ENCODE assay signal across 15 mouse cellular contexts in genomic region chr10:13453200-13453990, GRCm38 (mm10). TPM values are rescaled to one million over a fixed set of nuclear protein-coding genes. Genes with fewer than 3 reads are reported as not detected.
DNase-seq lines count a peak whose midpoint lies in the region; ATAC-seq and TF ChIP-seq lines count a peak whose summit lies in the region.
"Had no signal": no experiment of that assay in that cellular context is flagged by ENCODE, and none has a peak within 500 bp of the region (broad histone marks: within the 10 kb centered on the region; RNA-seq: fewer than 3 reads in every experiment).

No protein-coding gene starts in this region.

- TF ChIP-seq POLR2A in bone marrow, adult 2 months (IDR thresholded peaks at IDR 0.05; ENCODE audit: borderline replicate concordance, control insufficient read depth, low read depth, low read length) = no peak

- H3K4me2 ChIP-seq in liver, embryonic 15.5 days = peak overlapping the region; percentile 18
- H3K4me2 ChIP-seq in midbrain, postnatal 0 days (ENCODE audit: low read depth, low read length, poor library complexity, severe bottlenecking) = no peak overlapping the region
- H3K4me2 ChIP-seq: forebrain, embryonic 15.5 days; heart, embryonic 15.5 days had no signal

- peak; percentile 28 for DNase-seq in cerebellum, adult 9-11 months
- no peak for DNase-seq in cerebellum, postnatal 14 days
- DNase-seq in kidney, postnatal 36 days = peak; percentile 40 to 47
- DNase-seq in kidney, postnatal 14 days = no peak
- DNase-seq in midbrain, postnatal 0 days (ENCODE audit: low spot score) = no peak
- no peak for DNase-seq in left cerebral cortex, adult 8-10 months (ENCODE audit: low spot score in 2 of 2)
- DNase-seq: adrenal gland, adult 2 months; B cell, adult 2 months; gastrocnemius, postnatal 36 days; lung, postnatal 10 days; thymus, postnatal 4 days had no signal

- ATAC-seq in liver, embryonic 15.5 days (ENCODE audit: insufficient read depth) = no peak
- no peak for ATAC-seq in midbrain, postnatal 0 days (ENCODE audit: low FRiP score)
- ATAC-seq: forebrain, embryonic 15.5 days had no signal

- H3K9ac ChIP-seq in liver, embryonic 15.5 days = no peak overlapping the region
- no peak overlapping the region for H3K9ac ChIP-seq in midbrain, postnatal 0 days (replicated peaks; ENCODE audit: low read length, poor library complexity, severe bottlenecking)
- H3K9ac ChIP-seq: forebrain, embryonic 15.5 days; heart, embryonic 15.5 days had no signal

- no peak overlapping the region for H3K27ac ChIP-seq in bone marrow, adult 2 months (ENCODE audit: control insufficient read depth, insufficient read depth, low read depth, low read length, poor library complexity)
- H3K27ac ChIP-seq in liver, embryonic 15.5 days (replicated peaks) = no peak overlapping the region
- no peak overlapping the region for H3K27ac ChIP-seq in midbrain, postnatal 0 days (ENCODE audit: low read depth, low read length)
- H3K27ac ChIP-seq: forebrain, embryonic 15.5 days; heart, embryonic 15.5 days had no signal

- no peaks in the 10 kb centered on the region for H3K36me3 ChIP-seq in liver, embryonic 15.5 days (replicated peaks)
- no peaks in the 10 kb centered on the region for H3K36me3 ChIP-seq in midbrain, postnatal 0 days (ENCODE audit: insufficient read depth, low read length)
- H3K36me3 ChIP-seq: forebrain, embryonic 15.5 days; heart, embryonic 15.5 days had no signal

- H3K9me3 ChIP-seq in liver, embryonic 15.5 days (replicated peaks) = no peaks in the 10 kb centered on the region
- H3K9me3 ChIP-seq in midbrain, postnatal 0 days (ENCODE audit: low read length) = no peaks in the 10 kb centered on the region
- H3K9me3 ChIP-seq: forebrain, embryonic 15.5 days; heart, embryonic 15.5 days had no signal

- peak overlapping the region; percentile 44 for H3K4me3 ChIP-seq in bone marrow, adult 2 months (replicated peaks; ENCODE audit: control insufficient read depth, low read depth, low read length)
- no peak overlapping the region for H3K4me3 ChIP-seq in liver, embryonic 15.5 days (replicated peaks)
- H3K4me3 ChIP-seq in midbrain, postnatal 0 days (ENCODE audit: low read depth, low read length) = no peak overlapping the region
- H3K4me3 ChIP-seq: forebrain, embryonic 15.5 days; heart, embryonic 15.5 days had no signal

- WGBS in bone marrow, adult 2 months = 6% methylated on average over 13 of the region's 13 CpGs
- 13% methylated on average over 13 of the region's 13 CpGs for WGBS in liver, embryonic 15.5 days (ENCODE audit: insufficient replicate concordance)
- WGBS in midbrain, postnatal 0 days = 86% methylated on average over 13 of the region's 13 CpGs

- H3K4me1 ChIP-seq in bone marrow, adult 2 months (ENCODE audit: control insufficient read depth, insufficient read depth, low read length) = no peaks in the 10 kb centered on the region
- H3K4me1 ChIP-seq in liver, embryonic 15.5 days (replicated peaks) = 0 out of 2 replicates have a peak, but pooled peaks cover 4% of the 10 kb centered on the region
- no peaks in the 10 kb centered on the region for H3K4me1 ChIP-seq in midbrain, postnatal 0 days (ENCODE audit: insufficient read depth, low read length)
- H3K4me1 ChIP-seq: forebrain, embryonic 15.5 days had no signal

- TF ChIP-seq CTCF in bone marrow, adult 2 months (IDR thresholded peaks at IDR 0.05; ENCODE audit: control insufficient read depth, insufficient read depth, low read length) = no peak
- no peak for TF ChIP-seq CTCF in midbrain, postnatal 0 days (IDR thresholded peaks at IDR 0.05)

- H3K27me3 ChIP-seq in liver, embryonic 15.5 days = no peaks in the 10 kb centered on the region
- H3K27me3 ChIP-seq in midbrain, postnatal 0 days (ENCODE audit: insufficient read depth, low read length) = no peaks in the 10 kb centered on the region
- H3K27me3 ChIP-seq: forebrain, embryonic 15.5 days; heart, embryonic 15.5 days had no signal

RNA-seq across cellular contexts. Expression of gene Phactr2, which starts 20.8 kb away (rescaled TPM):
- 7.5 and 12.8 TPM in 2 replicates for polyA plus RNA-seq in bone marrow, adult 2 months (2011; ENCODE audit: insufficient read depth, insufficient read length, low replicate concordance, missing spikeins)
- polyA plus RNA-seq in liver, embryonic 15.5 days (2015; fragmentation: Nextera tagmentation; extraction: Ambion mirVana) = 4.6 and 4.7 TPM in 2 replicates
- total RNA-seq in midbrain, postnatal 0 days (2014; rRNA removed) = 9.0 and 11.0 TPM in 2 replicates
- 8.4 TPM in 2 replicates for polyA plus RNA-seq in midbrain, postnatal 0 days (2015; fragmentation: Nextera tagmentation; extraction: Ambion mirVana)
- 10 to 100 TPM; 23.1 to 26.1 (median 24.9) TPM for total RNA-seq in left cerebral cortex, adult 8-10 months (2022)

RNA-seq across cellular contexts. Expression of gene Fuca2, which starts 45.9 kb away (rescaled TPM):
- 31.0 and 44.9 TPM in 2 replicates for polyA plus RNA-seq in bone marrow, adult 2 months (2011; ENCODE audit: insufficient read depth, insufficient read length, low replicate concordance, missing spikeins)
- polyA plus RNA-seq in liver, embryonic 15.5 days (2015; fragmentation: Nextera tagmentation; extraction: Ambion mirVana) = 51.7 and 57.3 TPM in 2 replicates
- 15.8 and 24.3 TPM in 2 replicates for total RNA-seq in midbrain, postnatal 0 days (2014; rRNA removed)
- 65.7 and 67.5 TPM in 2 replicates for polyA plus RNA-seq in midbrain, postnatal 0 days (2015; fragmentation: Nextera tagmentation; extraction: Ambion mirVana)
- 10 to 100 TPM; 44.0 to 49.2 (median 48.1) TPM for total RNA-seq in left cerebral cortex, adult 8-10 months (2022)

Comparison
In these comparisons a context has a peak if more than half of its experiments do, and no peak if none do; other contexts are left out.
1. DNase-seq: peak in cerebellum, adult 9-11 months (single experiment) and kidney, postnatal 36 days (2 of 2); none in cerebellum, postnatal 14 days (0 of 2), kidney, postnatal 14 days (single experiment), midbrain, postnatal 0 days (single experiment) and left cerebral cortex, adult 8-10 months (0 of 2).